Mouse (Mus musculus) embryonic facial prominence, embryonic 11.5 days (tissue): Measurements from ENCODE around the gene Rpl36a. TPM values are rescaled to one million over a fixed set of nuclear protein-coding genes. Genes with fewer than 3 reads are reported as not detected.

Source experiments
- ATAC-seq: fragments of 200-750 bp; cut with Nextera tagmentation; replicated peaks from 2 replicates; pipeline ENCODE4 v1.8.0; 2017; ENCODE audit warnings: low read depth; ENCODE audit not compliant: insufficient number of reproducible peaks, low FRiP score, low TSS enrichment
- DNase-seq: peaks from one replicate; pipeline ENCODE4 v3.0.0-alpha.2; 2015; ENCODE audit warnings: low spot score
- H3K27ac ChIP-seq: fragments of 300-500 bp; sonication (generic); replicated peaks from 2 replicates; pipeline ENCODE4 v1.5.1; 2014; ENCODE audit warnings: mild to moderate bottlenecking, low read depth, low read length, control low read depth
- H3K27me3 ChIP-seq: fragments of 300-500 bp; sonication (generic); 2 replicates; pipeline ENCODE4 v1.6.1; 2014; ENCODE audit warnings: mild to moderate bottlenecking, low read length, moderate library complexity, mixed read lengths; ENCODE audit not compliant: control insufficient read depth, insufficient read depth
- H3K36me3 ChIP-seq: fragments of 300-500 bp; sonication (generic); replicated peaks from 2 replicates; pipeline ENCODE4 v1.6.1; 2014; ENCODE audit warnings: low read depth, mild to moderate bottlenecking, low read length, moderate library complexity, mixed read lengths; ENCODE audit not compliant: control insufficient read depth, insufficient read depth
- H3K4me1 ChIP-seq: fragments of 300-500 bp; sonication (generic); 2 replicates; pipeline ENCODE4 v1.6.1; 2014; ENCODE audit warnings: low read length, mixed read lengths; ENCODE audit not compliant: control insufficient read depth, insufficient read depth
- H3K4me2 ChIP-seq: fragments of 300-500 bp; sonication (generic); 2 replicates; pipeline ENCODE4 v1.6.1; 2014; ENCODE audit warnings: low read depth, mild to moderate bottlenecking, control low read depth, low read length, moderate library complexity
- H3K4me3 ChIP-seq: fragments of 300-500 bp; sonication (generic); 2 replicates; pipeline ENCODE4 v1.5.1; 2014; ENCODE audit warnings: low read depth, low read length, control low read depth
- H3K9ac ChIP-seq: fragments of 300-500 bp; sonication (generic); replicated peaks from 2 replicates; pipeline ENCODE4 v1.6.1; 2014; ENCODE audit warnings: mild to moderate bottlenecking, control low read depth, low read length
- H3K9me3 ChIP-seq: fragments of 300-500 bp; sonication (generic); replicated peaks from 2 replicates; pipeline ENCODE4 v1.6.1; 2016; ENCODE audit warnings: mild to moderate bottlenecking, low read length, inconsistent platforms, mixed read lengths; ENCODE audit not compliant: control insufficient read depth
- WGBS: fragments of 180-500 bp; shearing (Covaris S2); extraction: QIAGEN DNeasy Blood & Tissue Kit; methylation state at CpG from one replicate; pipeline ENCODE4 v1.1.7; 2014; 5-methylcytosine and 5-hydroxymethylcytosine counted together
- polyA plus RNA-seq: library from polyadenylated mRNA; unstranded; fragments of >200 nt; fragmentation: Nextera tagmentation; extraction: Ambion mirVana; gene quantifications from 2 replicates; pipeline ENCODE4 v1.2.1, GENCODE M21; 2014

Rpl36a gene
- polyA plus RNA-seq, 1 experiment from 2014 or later: 355 TPM

- ATAC-seq (no peak), DNase-seq (no peak)
- Histone ChIP-seq H3K4me2 (peak overlapping the region; percentile 55), H3K4me3 (peak overlapping the region; percentile 45), H3K27me3 (no peaks in the 10 kb centered on the region), H3K9me3 (no peaks in the 10 kb centered on the region), H3K36me3 (no peaks in the 10 kb centered on the region), H3K9ac (peak overlapping the region; percentile 67), H3K4me1 (no peaks in the 10 kb centered on the region), H3K27ac (no peak overlapping the region)
- 34% methylated on average over 8 of the region's 8 CpGs for WGBS
Measured at GRCm38 (mm10) chrX:134586447-134586846, 993 bp downstream of the Rpl36a start.

- Histone ChIP-seq H3K27ac (no peak overlapping the region), H3K4me3 (no peak overlapping the region), H3K9me3 (no peaks in the 10 kb centered on the region), H3K27me3 (no peaks in the 10 kb centered on the region), H3K4me1 (no peaks in the 10 kb centered on the region), H3K36me3 (no peaks in the 10 kb centered on the region), H3K4me2 (no peak overlapping the region), H3K9ac (no peak overlapping the region)
- DNase-seq: no peak
- WGBS: 84% methylated on average over 4 of the region's 4 CpGs
- no peak for ATAC-seq
Measured at GRCm38 (mm10) chrX:134588261-134588660, 2.8 kb downstream of the Rpl36a start.

DNA sequence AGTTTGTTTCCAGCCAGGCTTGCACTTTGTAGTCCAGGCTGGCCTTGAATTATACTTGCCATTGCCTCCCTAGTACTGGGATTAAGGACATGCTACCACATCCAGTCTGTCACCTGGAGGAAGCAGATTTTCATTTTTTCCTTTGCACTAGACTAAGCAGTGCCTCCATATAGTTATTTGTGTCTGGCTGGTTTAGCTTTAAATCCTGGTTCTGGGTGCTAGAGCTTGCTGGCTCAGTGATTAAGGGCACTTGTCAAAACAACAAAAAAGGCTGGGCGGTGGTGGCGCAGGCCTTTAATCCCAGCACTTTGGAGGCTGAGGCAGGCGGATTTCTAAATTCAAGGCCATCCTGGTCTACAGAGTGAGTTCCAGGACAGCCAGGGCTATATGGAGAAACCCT is 3.5 kb downstream of the Rpl36a start:
- Histone ChIP-seq H3K36me3 (no peaks in the 10 kb centered on the region), H3K4me1 (no peaks in the 10 kb centered on the region), H3K27me3 (no peaks in the 10 kb centered on the region), H3K4me2 (no peak overlapping the region), H3K4me3 (no peak overlapping the region), H3K9ac (no peak overlapping the region), H3K9me3 (no peaks in the 10 kb centered on the region), H3K27ac (no peak overlapping the region)
- ATAC-seq: no peak
- DNase-seq: no peak
- 82% methylated on average over 3 of the region's 3 CpGs for WGBS

GRCm38 (mm10) chrX:134589836-134590235 is 4.4 kb downstream of the Rpl36a start:
- ATAC-seq: no peak
- 55% methylated on average over 5 of the region's 5 CpGs for WGBS
- Histone ChIP-seq H3K9me3 (no peaks in the 10 kb centered on the region), H3K4me2 (no peak overlapping the region), H3K27me3 (no peaks in the 10 kb centered on the region), H3K4me1 (no peaks in the 10 kb centered on the region), H3K9ac (no peak overlapping the region), H3K27ac (no peak overlapping the region), H3K4me3 (no peak overlapping the region), H3K36me3 (no peaks in the 10 kb centered on the region)
- DNase-seq: no peak

DNA sequence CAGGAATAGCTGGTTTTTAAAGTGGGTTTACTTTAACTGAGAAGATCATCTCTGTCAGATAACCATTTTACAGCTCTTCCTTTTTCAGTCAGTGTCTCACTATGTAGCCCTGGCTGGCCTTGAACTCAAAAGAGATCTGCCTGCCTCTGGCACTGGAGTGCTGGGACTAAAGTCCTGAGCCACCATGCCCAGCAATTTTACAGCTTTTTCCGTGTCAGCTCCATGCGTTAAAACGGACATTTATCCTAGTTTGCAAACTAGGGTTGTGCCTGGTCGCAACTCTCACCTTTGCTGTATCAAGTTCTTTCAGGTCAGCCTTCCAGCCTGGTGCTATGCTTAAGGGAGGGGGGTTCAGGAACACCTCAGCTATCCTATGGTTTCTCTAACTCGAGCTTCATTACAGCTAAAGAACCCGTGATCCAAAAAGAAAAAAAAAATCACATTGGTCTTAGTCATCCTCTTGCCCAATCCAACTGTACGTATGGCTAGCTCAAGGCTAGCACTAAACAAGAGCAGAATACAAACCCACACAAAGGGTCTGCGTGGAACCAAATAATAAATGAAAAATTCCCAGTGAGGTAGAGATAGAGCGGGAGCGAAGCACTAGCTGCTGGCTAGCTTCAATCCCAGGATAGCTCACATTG is 14.6 kb downstream of the Rpl36a start:
- Histone ChIP-seq H3K36me3 (no peaks in the 10 kb centered on the region), H3K27ac (no peak overlapping the region), H3K9ac (peak overlapping the region; percentile 51), H3K4me1 (no peaks in the 10 kb centered on the region), H3K4me2 (peak overlapping the region; percentile 50), H3K4me3 (peak overlapping the region; percentile 46), H3K27me3 (no peaks in the 10 kb centered on the region), H3K9me3 (no peaks in the 10 kb centered on the region)
- DNase-seq: no peak
- WGBS: 32% methylated on average over 10 of the region's 10 CpGs
- no peak for ATAC-seq

DNA sequence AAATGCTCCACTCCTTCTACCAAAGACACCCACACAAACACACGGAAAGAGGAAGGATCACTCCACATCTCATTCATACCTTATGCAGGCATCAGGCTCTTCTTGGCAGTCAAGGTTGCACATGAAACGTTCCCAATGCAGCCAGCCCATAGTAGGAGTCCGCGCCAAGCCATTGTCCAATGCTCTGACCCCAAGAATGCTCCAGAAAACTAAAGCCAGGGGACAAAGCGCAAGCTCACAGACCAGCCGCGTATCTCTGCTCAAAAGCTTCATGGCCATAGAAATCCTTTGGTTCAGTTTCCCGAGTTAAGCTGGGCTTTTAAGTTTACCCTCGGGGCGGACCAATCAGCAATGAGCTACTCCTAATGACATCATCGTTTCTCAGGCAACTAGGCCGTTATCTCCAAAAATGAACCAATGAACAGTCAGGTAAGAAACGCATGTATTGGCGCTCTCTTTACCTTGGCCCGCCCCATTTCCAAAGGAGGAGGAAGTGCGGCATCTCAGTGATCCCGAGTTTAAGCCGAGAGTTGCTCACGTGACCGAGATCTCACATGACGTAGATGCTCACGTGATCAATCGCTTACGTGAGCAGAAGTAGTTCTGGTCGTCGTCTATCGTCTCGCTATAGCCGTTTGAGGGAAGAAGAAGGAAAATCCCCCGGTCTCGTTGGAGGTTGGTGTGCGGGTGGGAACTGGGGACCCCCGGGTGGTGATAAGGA is 15.4 kb downstream of the Rpl36a start, which contains the start of the genes Gla and Hnrnph2:
Gla (minus strand) TSS at position 467 of the 721 bp plus-strand sequence.
Hnrnph2 (plus strand) TSS at position 521 of the 721 bp plus-strand sequence.
- ATAC-seq (peak; percentile 97), DNase-seq (peak; percentile 96)
- no peaks in the 10 kb centered on the region for H3K36me3 ChIP-seq
- peak within 1 kb of the TSS; percentile 49 for H3K4me3 ChIP-seq
- no peaks in the 10 kb centered on the region for H3K4me1 ChIP-seq
- H3K27ac ChIP-seq: peak within 1 kb of the TSS; percentile 73
- WGBS: 19% methylated on average over 32 of the region's 33 CpGs
- peak within 1 kb of the TSS; percentile 50 for H3K4me2 ChIP-seq
- no peaks in the 10 kb centered on the region for H3K27me3 ChIP-seq
- peak within 1 kb of the TSS; percentile 61 for H3K9ac ChIP-seq
- H3K9me3 ChIP-seq: no peaks in the 10 kb centered on the region

- Histone ChIP-seq H3K36me3 (no peaks in the 10 kb centered on the region), H3K4me1 (no peaks in the 10 kb centered on the region), H3K4me3 (peak overlapping the region; percentile 49), H3K27ac (peak overlapping the region; percentile 73), H3K9ac (peak overlapping the region; percentile 61), H3K4me2 (peak overlapping the region; percentile 29), H3K9me3 (no peaks in the 10 kb centered on the region), H3K27me3 (no peaks in the 10 kb centered on the region)
- ATAC-seq: peak; percentile 79
- 22% methylated on average over 27 of the region's 43 CpGs for WGBS
- DNase-seq: peak; percentile 66
Measured at GRCm38 (mm10) chrX:134601380-134602120, 16.1 kb downstream of the Rpl36a start.
